Mouse (Mus musculus) erythroblast, adult 5-6 weeks (primary cell): ENCODE results near the gene Selplg. TPM values are rescaled to one million over a fixed set of nuclear protein-coding genes. Genes with fewer than 3 reads are reported as not detected.
A peak's percentile ranks its signal among the peaks of the same experiment; 100 is the strongest.

Experiments used
- ATAC-seq: replicated peaks from 2 replicates; pipeline ENCODE4 v1.8.0; 2016; ENCODE audit warnings: moderate number of reproducible peaks, mild to moderate bottlenecking, moderate TSS enrichment, inconsistent platforms; ENCODE audit not compliant: poor library complexity, low FRiP score, severe bottlenecking
- total RNA-seq, 2 experiments: library from RNA; stranded (forward) in 1 of 2; stranded (reverse) in 1 of 2; fragments of 150-400 nt in 1 of 2; fragments of 200-764, 138-1000 nt in 1 of 2; gene quantifications; 2 replicates each; pipeline versions ENCODE4 v1.2.3 to v1.2.4; 2015 to 2017; ENCODE audit warnings: low replicate concordance in 2 of 2

Gene Selplg
- total RNA-seq (2015; ENCODE audit: low replicate concordance) (85.1 and 133 TPM in 2 replicates), total RNA-seq (2017; ENCODE audit: low replicate concordance) (30.2 and 34.8 TPM in 2 replicates)

- no peak for ATAC-seq
Observed at GRCm38 (mm10) chr5:113832490-113832901, at the start of gene Selplg. Selplg (minus strand) TSS chr5:113832644.

- ATAC-seq = no peak
Observed at GRCm38 (mm10) chr5:113881136-113881535, 48.7 kb upstream of the Selplg start.

GRCm38 (mm10) chr5:113878943-113879617 lies 46.6 kb upstream of the Selplg start:
- no peak for ATAC-seq

GRCm38 (mm10) chr5:113877565-113877964 lies 45.1 kb upstream of the Selplg start:
- no peak for ATAC-seq

GRCm38 (mm10) chr5:113876176-113876575 lies 43.7 kb upstream of the Selplg start:
- ATAC-seq = no peak

- ATAC-seq = no peak
Observed at GRCm38 (mm10) chr5:113875625-113876024, 43.2 kb upstream of the Selplg start.

GRCm38 (mm10) chr5:113874063-113875024 lies 41.9 kb upstream of the Selplg start:
- ATAC-seq = no peak

- no peak for ATAC-seq
Observed at GRCm38 (mm10) chr5:113872936-113873912, 40.8 kb upstream of the Selplg start.

- ATAC-seq = no peak
Observed at GRCm38 (mm10) chr5:113871903-113872548, 39.6 kb upstream of the Selplg start.

GRCm38 (mm10) chr5:113870393-113871040 lies 38.1 kb upstream of the Selplg start:
- ATAC-seq = no peak

- ATAC-seq = no peak
Observed at GRCm38 (mm10) chr5:113869132-113869531, 36.7 kb upstream of the Selplg start.

GRCm38 (mm10) chr5:113864992-113865391 lies 32.5 kb upstream of the Selplg start:
- no peak for ATAC-seq

GRCm38 (mm10) chr5:113863994-113864393 lies 31.6 kb upstream of the Selplg start:
- no peak for ATAC-seq

GRCm38 (mm10) chr5:113862418-113862817 lies 30.0 kb upstream of the Selplg start:
- no peak for ATAC-seq

- ATAC-seq = peak; percentile 63
Observed at GRCm38 (mm10) chr5:113861294-113861693, 28.9 kb upstream of the Selplg start.

- ATAC-seq = 0 out of 2 replicates have a peak, but pooled peaks have one; percentile 36
Observed at GRCm38 (mm10) chr5:113858971-113859370, 26.5 kb upstream of the Selplg start.

GRCm38 (mm10) chr5:113858550-113858949 lies 26.1 kb upstream of the Selplg start:
- ATAC-seq = no peak

- no peak for ATAC-seq
Observed at GRCm38 (mm10) chr5:113857631-113858030, 25.2 kb upstream of the Selplg start.

GRCm38 (mm10) chr5:113856631-113857030 lies 24.2 kb upstream of the Selplg start:
- ATAC-seq = no peak
